Mouse (Mus musculus): ENCODE measurements around the gene Epb41l4b.

The Epb41l4b gene

GRCm38 (mm10) chr4:57143026-57143937 lies at the start of gene Epb41l4b:
Gene Epb41l4b, minus strand, starts transcription at chr4:57143437.
- peak; percentile 80 to 91 for DNase-seq

GRCm38 (mm10) chr4:57191543-57192283 lies 48.5 kb upstream of the Epb41l4b start:
- no peak for DNase-seq

- no peak for DNase-seq
Measured at GRCm38 (mm10) chr4:57189881-57190280, 46.6 kb upstream of the Epb41l4b start.

GRCm38 (mm10) chr4:57186035-57186434 lies 42.8 kb upstream of the Epb41l4b start:
- no peak for DNase-seq

GRCm38 (mm10) chr4:57185462-57185861 lies 42.2 kb upstream of the Epb41l4b start:
- no peak for DNase-seq

- DNase-seq = no peak
Measured at GRCm38 (mm10) chr4:57183493-57183892, 40.3 kb upstream of the Epb41l4b start.

- peak; percentile 30 to 69 for DNase-seq
Measured at GRCm38 (mm10) chr4:57181538-57181937, 38.3 kb upstream of the Epb41l4b start.

GRCm38 (mm10) chr4:57178881-57179280 lies 35.6 kb upstream of the Epb41l4b start:
- no peak for DNase-seq

- DNase-seq = peak in 1 of 2 experiments; percentile 10
Measured at GRCm38 (mm10) chr4:57175329-57175728, 32.1 kb upstream of the Epb41l4b start.

- no peak for DNase-seq
Measured at GRCm38 (mm10) chr4:57172861-57173260, 29.6 kb upstream of the Epb41l4b start.

- peak in 1 of 2 experiments; percentile 29 for DNase-seq
Measured at GRCm38 (mm10) chr4:57171817-57172216, 28.6 kb upstream of the Epb41l4b start.

GRCm38 (mm10) chr4:57168680-57169079 lies 25.4 kb upstream of the Epb41l4b start:
- DNase-seq = no peak

- DNase-seq = no peak
Measured at GRCm38 (mm10) chr4:57168277-57168676, 25.0 kb upstream of the Epb41l4b start.

- DNase-seq = peak; percentile 28 to 40
Measured at GRCm38 (mm10) chr4:57166922-57167870, 24.0 kb upstream of the Epb41l4b start.

- DNase-seq = no peak
Measured at GRCm38 (mm10) chr4:57165654-57166053, 22.4 kb upstream of the Epb41l4b start.

GRCm38 (mm10) chr4:57164578-57165210 lies 21.5 kb upstream of the Epb41l4b start:
- DNase-seq = no peak

GRCm38 (mm10) chr4:57162789-57163722 lies 19.8 kb upstream of the Epb41l4b start:
- no peak for DNase-seq

- DNase-seq = peak in 1 of 2 experiments; percentile 15
Measured at GRCm38 (mm10) chr4:57160571-57160970, 17.3 kb upstream of the Epb41l4b start.

GRCm38 (mm10) chr4:57156549-57157169 lies 13.4 kb upstream of the Epb41l4b start:
- peak; percentile 65 to 73 for DNase-seq

- peak; percentile 49 to 65 for DNase-seq
Measured at GRCm38 (mm10) chr4:57153838-57154237, 10.6 kb upstream of the Epb41l4b start.

Data from kidney, postnatal 36 days (tissue).